Mouse (Mus musculus) spleen, postnatal 14 days (tissue): ENCODE measurements around the gene Mydgf.

Source experiments
- DNase-seq, 2 experiments: peaks; one replicate each; pipeline ENCODE4 v3.0.0; 2021 to 2022; ENCODE audit warnings: low spot score in 2 of 2

The Mydgf gene

GRCm38 (mm10) chr17:56144546-56144945 lies 39.2 kb downstream of the Mydgf start:
- DNase-seq = no peak

DNA sequence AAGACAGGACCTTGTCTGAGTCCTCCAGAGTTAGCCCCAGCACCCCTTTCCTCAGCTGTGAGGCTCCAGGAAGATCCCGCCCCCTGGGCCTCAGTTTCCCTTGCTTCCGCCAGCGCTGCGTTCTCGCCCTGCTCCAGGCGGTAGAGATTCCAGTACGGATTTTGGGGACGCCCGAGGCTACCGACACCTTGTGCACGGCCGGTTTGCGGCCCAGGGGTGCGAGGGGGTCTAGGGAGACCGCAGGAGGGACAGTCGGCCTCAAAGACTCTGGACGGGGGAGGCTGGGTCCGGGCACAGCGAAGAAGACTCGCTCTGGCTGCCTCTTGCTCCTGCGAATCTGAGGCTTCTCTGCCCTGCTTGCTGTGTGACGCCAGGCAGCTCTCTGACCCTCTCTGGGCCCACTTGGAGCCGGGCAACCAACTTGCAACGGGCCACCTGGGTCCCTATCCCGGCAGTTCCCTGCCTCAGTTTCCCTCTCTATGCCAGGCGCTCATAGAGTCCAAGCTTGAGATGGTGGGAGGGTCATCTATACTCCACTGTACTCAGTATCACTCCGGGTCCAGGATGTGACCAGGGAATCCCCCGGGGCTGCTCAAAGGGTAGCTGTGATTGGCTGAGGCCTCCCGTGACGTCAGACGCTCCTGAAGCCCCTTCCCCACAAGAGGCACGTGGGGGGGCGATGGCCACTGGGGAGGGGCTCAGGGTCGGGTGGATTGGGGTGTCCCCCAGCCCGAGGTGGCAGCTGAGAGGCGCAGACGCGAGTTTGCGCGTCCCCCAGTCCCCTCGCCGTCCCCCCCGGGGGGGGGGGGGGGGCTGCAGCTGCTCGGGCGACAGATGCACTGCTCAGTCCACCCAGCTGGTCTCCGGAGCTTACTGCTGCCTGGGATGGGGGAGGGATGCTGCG lies 41.8 kb downstream of the Mydgf start:
- DNase-seq = no peak

DNA sequence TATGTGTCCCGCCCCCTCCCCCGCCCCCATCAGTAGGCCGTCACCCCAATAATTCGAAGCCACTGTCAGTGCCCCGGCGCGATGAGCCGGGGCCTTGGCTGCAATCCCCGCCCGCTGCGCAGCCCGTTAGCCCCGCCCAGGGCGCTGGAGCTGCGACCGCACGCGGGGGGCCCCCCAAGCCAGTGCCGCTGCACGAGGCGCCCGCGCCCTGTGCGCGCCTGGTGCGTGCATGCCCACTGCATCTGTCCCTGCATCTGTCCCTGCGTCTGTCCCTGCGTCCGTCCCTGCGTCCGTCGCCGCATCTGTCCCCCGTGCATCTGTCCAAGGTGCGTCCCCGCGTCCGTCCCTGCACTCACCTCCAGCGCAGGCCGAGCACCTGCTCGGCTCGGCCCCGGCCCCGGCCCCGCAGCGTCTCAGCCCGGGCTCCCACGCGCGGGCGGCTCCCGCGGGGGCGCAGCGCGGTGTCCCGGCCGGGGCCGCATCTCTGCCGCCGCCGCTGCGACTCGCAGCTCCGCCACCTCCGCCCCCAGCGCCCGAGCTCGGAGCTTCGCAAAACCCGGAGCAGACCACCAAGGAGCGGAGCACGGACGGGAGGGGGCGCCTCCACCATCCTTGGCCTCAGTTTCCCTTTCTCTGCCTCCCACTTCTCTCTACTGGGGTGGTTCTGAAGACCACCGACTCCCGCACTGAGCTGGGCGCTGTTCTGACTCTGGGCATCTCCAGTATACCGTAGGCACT lies 43.7 kb downstream of the Mydgf start, which contains the start of gene Sema6b:
Gene Sema6b (minus strand): TSS at position 486 of the 738 bp plus-strand sequence.
- no peak for DNase-seq

- no peak for DNase-seq
Measured at GRCm38 (mm10) chr17:56139355-56139754, 44.4 kb downstream of the Mydgf start.

DNA sequence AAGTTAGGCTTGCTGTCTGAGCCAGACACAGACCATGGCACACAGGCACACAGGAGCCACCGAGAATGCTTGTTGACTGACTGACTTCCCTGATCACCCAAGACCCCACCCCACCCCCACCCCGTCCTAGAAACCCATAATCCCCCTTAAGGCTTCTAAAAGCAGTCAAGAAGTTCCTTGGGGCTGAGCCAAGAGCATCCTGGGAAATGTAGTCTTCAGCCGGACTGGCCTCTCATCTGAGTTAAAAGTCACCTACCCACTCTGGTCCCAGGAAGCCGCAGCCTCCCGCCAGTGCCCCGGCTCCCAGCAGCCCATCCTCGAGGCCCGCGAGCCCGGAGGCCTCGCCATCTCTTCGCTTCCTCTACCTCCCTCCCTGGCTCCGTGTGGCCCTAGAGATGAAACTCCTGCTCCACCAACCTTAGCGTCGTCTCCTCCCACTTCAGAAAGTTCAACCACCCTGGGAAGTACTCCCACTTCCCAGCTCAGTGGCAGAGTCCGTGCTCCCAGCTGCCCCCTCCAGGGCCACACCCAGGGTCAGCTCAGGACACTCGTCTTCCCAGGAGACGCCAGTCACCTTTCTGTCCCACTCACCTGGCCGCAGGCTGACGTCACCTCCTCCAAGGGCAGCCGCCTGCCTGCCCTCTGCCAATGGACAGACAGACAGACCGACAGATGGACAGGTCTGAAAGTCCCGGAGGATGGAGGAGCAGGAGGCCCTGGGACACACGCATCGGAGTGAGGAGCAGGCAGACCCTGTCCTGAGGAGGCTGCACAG lies 45.7 kb downstream of the Mydgf start:
- no peak for DNase-seq

DNA sequence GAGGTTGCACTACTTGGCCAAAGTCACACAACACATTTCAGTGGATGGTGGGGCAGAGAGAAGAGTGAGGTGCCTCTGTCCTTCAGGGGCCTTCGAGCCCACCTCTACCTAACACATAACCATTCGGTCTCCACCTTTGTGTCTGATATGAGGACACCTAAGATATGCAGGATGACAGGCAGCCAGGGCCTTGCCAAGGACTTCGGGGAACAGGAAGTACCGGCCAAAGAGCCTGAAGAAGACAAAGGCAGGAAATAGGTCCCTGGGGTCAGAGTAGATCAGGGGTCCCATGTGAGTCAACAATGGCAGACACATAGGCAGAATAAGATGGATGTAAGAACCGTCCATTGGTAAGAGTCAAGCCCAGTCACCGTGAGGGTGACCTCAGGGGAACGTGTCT lies 47.2 kb downstream of the Mydgf start:
- DNase-seq = no peak

- peak; percentile 56 to 73 for DNase-seq
Measured at GRCm38 (mm10) chr17:56134463-56134971, 49.2 kb downstream of the Mydgf start.

DNA sequence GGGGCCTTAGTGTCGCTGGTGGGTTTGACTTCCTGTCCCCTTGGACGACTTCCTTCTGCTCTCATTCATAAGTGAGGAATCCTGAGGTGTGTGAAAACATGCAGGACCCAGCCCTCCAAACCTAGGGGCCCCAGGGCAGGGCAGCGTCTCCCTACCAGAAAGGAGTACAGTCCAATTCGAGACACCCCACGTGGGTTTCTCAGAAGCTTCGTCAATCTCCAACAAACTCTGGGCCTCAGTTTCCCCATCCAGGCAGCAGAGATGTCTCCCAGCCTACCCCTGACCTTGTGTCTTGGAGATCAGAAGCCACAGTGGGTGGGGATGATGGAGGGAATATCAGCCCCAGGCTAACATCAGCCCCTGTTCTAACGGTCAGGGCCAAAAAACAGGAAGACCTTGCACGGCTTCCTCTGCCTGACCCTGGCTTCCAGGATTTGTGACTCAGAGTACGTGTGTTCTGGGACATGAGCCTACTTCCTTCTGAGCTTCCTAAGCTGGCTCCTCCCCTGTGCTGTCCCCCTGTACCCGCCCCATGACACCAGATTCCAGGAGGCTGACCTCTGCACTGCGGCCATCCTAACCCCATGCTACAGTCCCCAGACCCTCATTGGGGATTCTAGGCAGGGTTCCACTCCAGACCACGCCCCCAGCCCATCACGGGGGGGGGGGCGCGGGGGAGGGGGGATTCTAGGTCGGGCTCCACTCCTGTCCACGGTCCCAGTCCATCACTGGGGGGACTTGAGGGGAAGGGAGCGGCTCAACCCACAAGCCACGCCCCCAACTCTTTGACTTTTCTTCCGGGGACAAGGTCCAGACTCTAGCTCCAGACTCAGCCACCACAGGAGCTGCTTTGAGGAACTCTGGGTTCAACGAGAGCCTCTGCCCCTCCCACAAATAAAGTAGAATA lies 50.0 kb downstream of the Mydgf start:
- no peak for DNase-seq

DNA sequence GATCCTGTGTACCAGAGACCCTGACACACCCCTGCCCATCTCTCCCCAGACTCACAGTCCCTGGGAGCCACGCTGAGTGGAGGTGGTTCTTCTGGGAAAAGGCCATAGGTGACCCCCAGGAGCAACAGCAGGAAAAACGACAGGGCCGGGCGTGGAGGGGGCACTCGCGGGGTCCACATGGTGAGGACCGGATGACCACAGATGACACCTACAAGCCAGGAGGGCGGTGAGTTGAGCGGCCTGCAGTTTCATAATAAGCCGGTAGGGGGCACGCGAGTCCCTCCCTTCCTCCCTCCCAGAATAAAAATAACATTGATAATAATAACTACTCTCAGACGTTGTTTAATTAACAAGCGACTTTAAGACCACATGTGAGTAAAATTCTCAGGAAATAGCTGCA lies 51.1 kb downstream of the Mydgf start:
- peak; percentile 50 to 65 for DNase-seq

DNA sequence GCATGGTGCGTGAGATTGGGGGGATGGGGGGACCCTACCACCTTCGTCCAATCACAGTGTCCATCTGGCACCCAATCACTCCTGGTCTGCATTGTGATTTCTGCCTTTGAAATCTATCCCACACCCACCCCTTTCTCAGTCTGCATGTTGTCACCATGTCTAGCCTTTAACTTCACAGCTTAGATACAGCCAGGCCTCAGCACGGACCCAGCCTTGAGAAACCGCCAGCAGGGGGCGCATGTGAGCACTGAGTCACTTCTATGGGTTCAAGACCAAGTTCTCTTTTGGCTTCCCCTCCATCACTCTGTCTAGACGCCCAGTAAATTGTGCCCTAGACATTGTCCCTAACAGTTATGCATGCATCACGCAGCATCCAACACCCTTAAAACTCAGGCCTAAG lies 51.9 kb downstream of the Mydgf start:
- DNase-seq = peak; percentile 44 to 72

DNA sequence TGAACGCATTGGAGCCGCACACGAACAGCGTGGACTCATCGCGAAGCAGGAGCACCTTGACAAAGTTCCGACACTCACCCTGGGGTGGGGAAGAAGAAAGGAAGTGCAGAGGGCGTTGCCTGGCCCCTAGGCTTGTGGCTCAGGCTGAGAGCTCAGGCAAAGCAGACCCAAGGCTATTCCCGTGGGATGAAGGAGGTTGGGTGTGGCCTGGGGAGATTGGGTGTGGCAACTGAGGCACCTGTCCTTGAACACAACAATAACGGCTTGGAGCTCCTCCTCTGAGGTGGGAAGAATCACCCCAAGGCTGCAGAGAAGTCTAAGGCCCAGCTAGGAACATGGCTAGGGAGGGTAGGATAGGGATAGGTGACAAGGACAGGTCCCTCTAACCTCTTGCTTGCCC lies 52.6 kb downstream of the Mydgf start:
- DNase-seq = no peak

GRCm38 (mm10) chr17:56128246-56128645 lies 55.5 kb downstream of the Mydgf start:
- no peak for DNase-seq

DNA sequence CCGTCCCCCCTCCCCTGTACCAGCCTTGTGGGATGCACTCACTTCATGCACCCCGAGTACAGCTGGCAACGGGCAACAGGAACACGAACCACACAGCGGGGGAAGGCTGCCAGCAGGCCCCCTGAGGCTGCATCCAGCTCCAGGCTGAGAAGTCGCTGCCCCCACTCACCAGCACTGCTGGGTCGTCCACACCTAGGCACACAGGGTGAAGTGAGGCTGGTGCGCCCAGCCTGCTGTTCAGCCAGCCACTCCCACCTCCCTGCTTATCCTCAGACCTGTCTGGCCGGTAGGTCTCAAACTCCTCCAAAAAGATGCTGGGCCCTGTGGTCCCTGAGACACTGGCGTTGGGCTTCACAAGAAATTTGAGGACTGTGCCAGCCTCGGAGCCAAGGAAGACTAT lies 57.5 kb downstream of the Mydgf start:
- no peak for DNase-seq
